Mouse (Mus musculus): ENCODE results near the gene Tmem186.

Tmem186 gene

DNA sequence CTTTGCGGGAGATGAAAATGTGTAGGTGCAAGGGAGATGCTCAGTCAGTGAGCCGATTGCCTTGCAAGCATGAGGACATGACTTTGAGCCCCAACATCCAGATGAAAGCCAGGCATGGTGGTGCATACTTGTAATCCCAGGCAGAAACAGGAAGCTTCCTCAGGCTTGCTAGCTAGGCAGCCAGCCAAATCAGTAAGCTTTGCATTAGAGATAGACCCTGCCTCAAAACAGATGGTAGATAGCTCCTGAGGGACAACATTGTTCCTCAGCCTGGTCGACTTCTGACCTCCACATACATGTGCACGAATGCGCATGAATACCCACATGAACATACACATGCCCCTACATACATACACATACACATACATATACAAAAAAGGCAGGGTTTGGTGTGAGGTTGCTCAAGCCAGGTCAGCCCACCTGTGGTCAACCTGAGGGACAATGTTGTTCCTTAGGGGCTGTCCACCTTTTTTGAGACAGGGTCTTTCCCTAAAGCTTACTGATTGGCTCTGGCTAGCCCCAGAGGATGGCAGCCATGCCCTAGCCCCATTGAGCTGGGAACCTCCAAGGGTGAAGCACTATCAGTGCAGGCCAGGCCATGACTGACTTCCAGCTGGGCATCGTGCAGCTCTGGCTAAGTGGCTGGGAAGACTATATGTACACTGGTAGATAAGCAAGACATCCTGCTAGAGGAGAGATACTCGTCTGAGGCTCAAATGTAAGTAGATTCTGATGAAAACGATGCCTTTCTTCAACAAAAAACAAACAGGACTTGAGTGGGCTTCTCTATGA, 25.1 kb downstream of the Tmem186 start:
- DNase-seq (ENCODE audit: low spot score): no peak

DNA sequence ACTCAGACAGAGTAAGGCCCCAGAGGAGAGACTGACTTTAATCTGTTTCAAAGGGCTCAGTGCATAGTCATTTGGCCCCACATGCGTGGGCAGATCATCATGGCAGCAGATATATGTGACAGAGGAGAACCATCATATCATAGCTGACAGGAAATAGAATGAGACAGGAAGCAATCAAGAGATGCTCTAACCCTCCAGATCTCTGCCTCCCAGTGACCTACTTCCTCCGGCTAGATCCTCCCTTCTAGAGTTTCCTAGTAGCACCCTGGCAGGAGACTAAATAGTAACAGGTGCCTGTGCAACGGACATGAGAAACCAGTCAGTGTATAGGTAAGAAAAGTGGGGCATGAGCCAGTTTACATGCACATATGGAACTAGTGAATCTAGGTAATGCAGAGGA, 27.1 kb downstream of the Tmem186 start:
- DNase-seq (ENCODE audit: low spot score): no peak

DNA sequence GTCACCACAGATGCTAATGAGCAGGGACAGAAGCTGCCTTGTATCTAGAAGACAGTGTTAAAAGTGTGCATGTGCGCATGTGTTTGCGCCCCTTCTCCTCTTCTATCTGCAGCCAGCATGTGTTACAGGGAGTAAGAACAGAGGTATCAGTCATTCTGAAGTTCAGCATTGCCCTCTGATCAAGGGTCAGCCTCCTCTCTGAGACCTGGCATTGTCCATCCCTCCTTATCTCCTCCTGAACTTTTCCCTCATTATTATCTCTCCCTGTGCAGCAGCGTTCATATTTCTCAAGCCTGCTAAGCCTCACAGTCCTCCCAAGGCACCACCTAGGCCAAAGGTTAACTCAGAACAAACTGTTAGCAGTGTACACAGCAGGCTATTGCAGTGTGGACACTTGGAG, 33.7 kb downstream of the Tmem186 start:
- no peak for DNase-seq (ENCODE audit: low spot score)

DNA sequence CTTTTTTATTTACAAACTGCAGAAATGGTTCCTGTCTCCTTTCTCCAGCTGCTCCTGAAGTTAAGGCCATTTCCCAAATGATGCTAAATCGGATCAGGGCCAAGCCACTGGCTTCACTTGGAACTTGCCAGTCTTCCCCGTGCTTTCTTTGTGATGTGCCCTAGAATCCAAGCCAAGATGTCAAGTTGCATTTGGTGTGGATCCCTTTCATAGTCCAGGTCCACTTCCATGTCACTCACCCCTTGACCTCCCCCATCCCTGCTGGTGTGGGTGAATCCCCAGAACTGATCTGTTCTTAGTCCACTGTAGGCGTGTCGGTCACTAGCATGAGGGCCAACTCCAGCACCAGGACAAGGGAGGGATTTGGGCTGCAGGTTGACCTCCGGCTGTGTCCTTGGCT, 40.0 kb downstream of the Tmem186 start:
- DNase-seq (ENCODE audit: low spot score): no peak

DNA sequence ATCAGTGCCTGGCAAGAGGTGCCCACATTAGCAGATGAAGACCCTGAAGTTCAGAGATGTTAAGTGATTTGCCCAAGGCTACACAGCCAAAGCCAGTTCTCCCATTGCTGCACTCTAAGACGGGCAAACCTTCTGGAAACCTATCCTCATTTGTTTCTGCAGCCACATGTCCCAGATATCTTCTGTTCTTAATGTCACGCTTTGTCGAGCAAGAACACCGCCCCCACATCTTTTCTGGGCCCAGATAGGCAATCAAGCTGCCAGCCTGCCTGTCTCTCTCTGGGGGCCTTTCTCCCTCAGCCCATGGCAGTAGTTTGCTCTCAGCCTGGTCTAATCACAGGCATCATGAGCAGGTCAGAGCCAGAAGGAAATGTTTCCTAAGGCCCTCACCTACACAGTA, 41.2 kb downstream of the Tmem186 start:
- DNase-seq (ENCODE audit: low spot score): no peak

DNA sequence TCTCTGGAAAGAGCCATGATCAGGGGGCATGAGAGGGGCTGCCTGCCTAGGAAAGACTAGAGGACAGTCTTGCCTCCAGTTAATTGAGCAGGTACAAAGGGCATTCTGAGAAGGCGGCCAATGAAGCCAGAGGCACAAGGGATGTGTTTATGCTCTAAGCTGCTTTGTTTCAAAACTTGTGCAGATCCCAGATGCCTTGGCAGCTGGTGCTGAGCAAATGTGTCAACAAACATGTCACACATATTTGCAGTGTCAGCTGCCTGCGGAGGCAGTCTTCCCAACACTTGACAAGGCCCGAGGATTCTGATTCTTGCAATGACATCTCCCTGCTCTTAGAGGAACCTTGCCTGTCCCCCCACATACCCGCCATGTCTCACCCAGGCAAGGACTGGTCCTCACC, 42.1 kb downstream of the Tmem186 start:
- DNase-seq (ENCODE audit: low spot score): no peak

DNA sequence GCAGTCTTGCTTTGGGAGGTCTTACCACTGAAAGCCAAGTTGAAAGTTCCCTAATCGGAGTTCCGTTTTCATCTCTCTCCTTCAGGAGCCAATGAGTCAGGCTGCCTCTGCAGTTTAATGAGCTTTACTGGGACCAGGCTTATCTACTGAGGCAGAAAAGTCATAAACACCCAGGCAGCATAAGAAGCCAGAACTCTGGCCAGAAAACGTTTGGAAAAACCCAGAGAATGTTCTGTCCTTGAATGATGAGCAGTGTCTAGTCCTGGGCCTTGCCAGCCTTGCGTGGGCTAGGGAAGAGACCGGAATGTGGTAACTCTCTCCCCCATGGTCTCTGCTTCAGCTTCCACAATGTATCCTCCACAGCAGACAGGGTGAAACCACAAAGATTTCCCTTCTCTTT, 52.5 kb downstream of the Tmem186 start:
- DNase-seq (ENCODE audit: low spot score): no peak

DNA sequence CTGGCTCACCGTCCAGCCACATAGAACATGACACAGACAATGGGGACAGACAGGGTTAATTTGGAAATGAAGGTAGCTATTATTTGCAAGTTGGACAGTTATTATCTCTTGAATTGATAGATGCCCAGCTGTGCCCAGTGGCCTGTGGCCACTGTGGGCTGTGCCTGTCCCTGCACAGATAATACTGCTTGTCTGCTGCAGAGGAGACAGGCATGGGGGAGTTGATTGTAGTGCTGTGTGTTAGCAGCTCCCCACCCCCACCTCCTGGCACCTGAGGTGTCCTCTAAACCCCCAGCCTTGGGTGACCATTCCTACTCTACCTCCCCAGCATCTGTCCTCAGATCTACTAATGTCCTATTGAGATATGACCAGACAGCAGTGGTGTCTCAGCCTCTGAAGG, 53.3 kb downstream of the Tmem186 start:
- DNase-seq (ENCODE audit: low spot score): no peak

Data from testis, postnatal 10 days (tissue).